Mouse (Mus musculus): ENCODE measurements around the gene Cyp3a57. TPM values are rescaled to one million over a fixed set of nuclear protein-coding genes. Genes with fewer than 3 reads are reported as not detected.
"Not testable (repeated sequence)": the region's sequence is repeated elsewhere in the genome, so short reads cannot be mapped to it uniquely, and the experiment has no call there.

The Cyp3a57 gene
- polyA plus RNA-seq, 1 experiment from 2014 or later = not detected

DNA sequence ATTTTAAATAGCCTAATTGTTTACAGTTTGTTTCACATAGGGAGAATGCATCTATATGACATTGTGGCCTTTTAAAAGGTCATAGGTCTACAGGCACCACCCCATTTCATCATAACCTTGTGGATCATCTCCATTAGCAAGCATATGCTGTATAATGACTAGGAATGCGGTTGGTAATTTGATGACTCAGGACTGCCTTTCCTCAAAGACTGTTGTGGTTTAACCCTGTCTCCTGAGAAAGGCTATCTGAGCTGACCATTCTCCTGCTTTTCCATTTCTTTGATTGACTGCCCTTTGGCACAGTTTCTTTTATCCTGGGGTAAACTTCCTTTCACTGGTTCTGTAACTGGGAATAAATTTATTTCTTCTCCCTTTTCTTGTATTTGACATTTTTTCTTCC, 8.0 kb downstream of the Cyp3a57 start:
- Histone ChIP-seq H3K4me3 (ENCODE audit: low read depth, low read length) (no peak overlapping the region), H3K4me2 (ENCODE audit: low read length) (no peak overlapping the region), H3K36me3 (ENCODE audit: control insufficient read depth, insufficient read depth, low read length) (no peaks in the 10 kb centered on the region), H3K4me1 (ENCODE audit: control insufficient read depth, insufficient read depth, low read length) (no peaks in the 10 kb centered on the region), H3K27ac (ENCODE audit: low read depth, low read length) (no peak overlapping the region), H3K27me3 (replicated peaks; ENCODE audit: control insufficient read depth, insufficient read depth, low read length) (no peaks in the 10 kb centered on the region), H3K9ac (ENCODE audit: low read length) (no peak overlapping the region), H3K9me3 (replicated peaks; ENCODE audit: control insufficient read depth, low read length) (no peaks in the 10 kb centered on the region)
- ATAC-seq (no peak), DNase-seq (ENCODE audit: low spot score) (no peak)
- WGBS = 86% methylated on average over 1 of the region's 1 CpGs

DNA sequence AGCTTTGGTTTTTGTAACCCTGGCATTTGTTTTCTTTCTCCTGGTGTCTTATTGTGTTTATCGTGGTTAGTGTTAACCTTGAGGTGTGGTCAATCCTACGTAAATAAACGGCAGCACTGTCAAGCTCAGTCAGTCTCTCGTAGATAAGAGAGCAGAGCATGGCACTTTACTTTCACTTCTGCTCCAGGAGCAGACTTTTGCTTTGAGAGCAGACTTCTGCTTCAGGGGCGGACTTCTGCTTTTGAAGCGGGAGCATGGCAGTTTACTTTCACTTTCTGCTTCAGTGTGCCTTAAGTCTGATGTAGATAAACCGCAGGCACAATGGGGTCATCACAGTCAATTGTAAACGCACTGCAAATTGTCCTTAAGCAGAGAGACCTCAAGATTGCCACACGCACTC, 70.3 kb downstream of the Cyp3a57 start:
- H3K4me3 ChIP-seq (ENCODE audit: low read depth, low read length); H3K9ac ChIP-seq (ENCODE audit: low read length); DNase-seq (ENCODE audit: low spot score); H3K4me2 ChIP-seq (ENCODE audit: low read length); H3K4me1 ChIP-seq (ENCODE audit: control insufficient read depth, insufficient read depth, low read length); H3K27ac ChIP-seq (ENCODE audit: low read depth, low read length); H3K36me3 ChIP-seq (ENCODE audit: control insufficient read depth, insufficient read depth, low read length); ATAC-seq; H3K27me3 ChIP-seq (replicated peaks; ENCODE audit: control insufficient read depth, insufficient read depth, low read length): not testable (repeated sequence)
- 88% methylated on average over 9 of the region's 9 CpGs for WGBS
- peaks cover 23% of the 10 kb centered on the region; the same call in 1 of the 2 replicates for H3K9me3 ChIP-seq (replicated peaks; ENCODE audit: control insufficient read depth, low read length)

DNA sequence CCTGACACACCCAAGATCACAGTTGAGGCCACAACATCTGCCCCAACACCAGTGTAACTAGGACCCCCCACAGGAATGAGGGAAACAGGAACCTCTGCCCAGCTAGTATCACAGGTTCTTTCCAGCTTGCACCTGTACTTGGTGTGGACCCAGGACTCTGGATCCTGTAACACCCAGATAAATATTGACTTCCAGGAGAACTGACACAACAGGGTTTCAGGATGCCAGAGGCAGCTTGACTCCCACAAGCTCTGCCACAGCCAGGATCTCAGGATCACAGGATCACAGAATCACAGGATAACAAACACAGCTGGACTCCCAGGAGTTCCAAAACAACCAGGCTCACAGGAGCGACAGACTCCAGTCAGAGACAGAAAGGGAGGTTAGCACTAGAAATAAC, 77.2 kb downstream of the Cyp3a57 start:
- Histone ChIP-seq H3K4me3 (ENCODE audit: low read depth, low read length) (no peak overlapping the region), H3K9me3 (replicated peaks; ENCODE audit: control insufficient read depth, low read length) (0 out of 2 replicates have a peak, but pooled peaks cover 5% of the 10 kb centered on the region), H3K4me1 (ENCODE audit: control insufficient read depth, insufficient read depth, low read length) (no peaks in the 10 kb centered on the region), H3K4me2 (ENCODE audit: low read length) (no peak overlapping the region), H3K36me3 (ENCODE audit: control insufficient read depth, insufficient read depth, low read length) (no peaks in the 10 kb centered on the region), H3K9ac (ENCODE audit: low read length) (no peak overlapping the region), H3K27me3 (replicated peaks; ENCODE audit: control insufficient read depth, insufficient read depth, low read length) (no peaks in the 10 kb centered on the region), H3K27ac (ENCODE audit: low read depth, low read length) (no peak overlapping the region)
- 75% methylated on average over 1 of the region's 1 CpGs for WGBS
- ATAC-seq (no peak), DNase-seq (ENCODE audit: low spot score) (no peak)

DNA sequence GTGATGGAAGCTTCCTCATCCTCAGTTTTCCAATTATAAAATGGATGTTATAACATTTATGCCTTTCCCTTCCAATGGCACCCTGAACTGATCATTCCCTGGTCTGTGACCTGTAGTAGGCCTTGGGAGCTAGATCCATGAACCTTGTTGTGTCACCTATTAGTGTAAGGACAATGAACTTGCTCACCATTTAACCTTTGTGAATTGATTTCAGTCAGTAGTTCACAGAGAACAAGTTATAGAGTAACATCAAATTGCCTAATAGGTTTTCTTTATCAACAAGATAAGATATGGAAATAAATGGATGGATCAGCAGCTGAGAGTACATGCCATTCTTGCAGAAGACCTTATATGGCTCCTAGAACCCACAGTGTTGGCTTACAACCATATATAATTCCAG, 85.9 kb downstream of the Cyp3a57 start:
- Histone ChIP-seq H3K4me2 (ENCODE audit: low read length) (no peak overlapping the region), H3K4me1 (ENCODE audit: control insufficient read depth, insufficient read depth, low read length) (no peaks in the 10 kb centered on the region), H3K4me3 (ENCODE audit: low read depth, low read length) (no peak overlapping the region), H3K27ac (ENCODE audit: low read depth, low read length) (no peak overlapping the region), H3K9ac (ENCODE audit: low read length) (no peak overlapping the region), H3K9me3 (replicated peaks; ENCODE audit: control insufficient read depth, low read length) (peaks cover 7% of the 10 kb centered on the region; the same call in 1 of the 2 replicates), H3K36me3 (ENCODE audit: control insufficient read depth, insufficient read depth, low read length) (no peaks in the 10 kb centered on the region), H3K27me3 (replicated peaks; ENCODE audit: control insufficient read depth, insufficient read depth, low read length) (no peaks in the 10 kb centered on the region)
- no peak for ATAC-seq
- no peak for DNase-seq (ENCODE audit: low spot score)

DNA sequence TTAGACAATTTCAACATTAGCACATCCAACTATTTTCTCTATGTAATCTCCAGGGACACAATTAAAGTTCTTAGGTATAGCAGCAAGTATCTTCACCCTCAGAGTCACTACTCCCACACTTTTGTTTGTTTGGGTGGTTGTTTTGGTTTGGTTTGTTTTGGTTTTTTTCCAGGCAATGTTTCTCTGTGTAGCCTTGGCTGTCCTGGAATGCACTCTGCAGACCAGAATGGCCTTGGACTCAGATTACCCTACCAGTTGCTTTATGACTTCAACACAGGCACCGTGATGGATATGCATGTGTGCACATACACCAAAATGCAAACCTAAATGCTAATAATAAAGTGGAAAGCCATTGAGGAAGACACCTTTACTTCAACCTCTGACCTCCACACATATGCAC, 88.6 kb downstream of the Cyp3a57 start:
- Histone ChIP-seq H3K9me3 (replicated peaks; ENCODE audit: control insufficient read depth, low read length) (peaks cover 9% of the 10 kb centered on the region; the same call in 1 of the 2 replicates), H3K4me1 (ENCODE audit: control insufficient read depth, insufficient read depth, low read length) (no peaks in the 10 kb centered on the region), H3K36me3 (ENCODE audit: control insufficient read depth, insufficient read depth, low read length) (no peaks in the 10 kb centered on the region), H3K4me3 (ENCODE audit: low read depth, low read length) (no peak overlapping the region), H3K4me2 (ENCODE audit: low read length) (no peak overlapping the region), H3K27me3 (replicated peaks; ENCODE audit: control insufficient read depth, insufficient read depth, low read length) (no peaks in the 10 kb centered on the region), H3K27ac (ENCODE audit: low read depth, low read length) (no peak overlapping the region), H3K9ac (ENCODE audit: low read length) (no peak overlapping the region)
- DNase-seq (ENCODE audit: low spot score) = no peak
- WGBS = 77% methylated on average over 1 of the region's 1 CpGs
- ATAC-seq = no peak

Other genes with a start within 250 kb of the Cyp3a57 start
- 48.8 and 50.3 TPM in 2 replicates for gene Arpc1b, start 231.1 kb upstream of the Cyp3a57 start, polyA plus RNA-seq (2014; fragmentation: Nextera tagmentation; extraction: Ambion mirVana)
- gene Pdap1, start 205.0 kb upstream of the Cyp3a57 start, polyA plus RNA-seq (2014; fragmentation: Nextera tagmentation; extraction: Ambion mirVana) = 98.8 and 102 TPM in 2 replicates
- gene Bud31, start 204.9 kb upstream of the Cyp3a57 start, polyA plus RNA-seq (2014; fragmentation: Nextera tagmentation; extraction: Ambion mirVana) = 226 and 245 TPM in 2 replicates
- gene Ptcd1, start 178.2 kb upstream of the Cyp3a57 start, polyA plus RNA-seq (2014; fragmentation: Nextera tagmentation; extraction: Ambion mirVana) = 16.8 and 21.6 TPM in 2 replicates
- gene Cpsf4, start 178.1 kb upstream of the Cyp3a57 start, polyA plus RNA-seq (2014; fragmentation: Nextera tagmentation; extraction: Ambion mirVana) = 28.9 and 31.1 TPM in 2 replicates
- 513 and 604 TPM in 2 replicates for gene Atp5j2, start 153.2 kb upstream of the Cyp3a57 start, polyA plus RNA-seq (2014; fragmentation: Nextera tagmentation; extraction: Ambion mirVana)
- 14.9 and 16.4 TPM in 2 replicates for gene Zkscan14, start 143.4 kb upstream of the Cyp3a57 start, polyA plus RNA-seq (2014; fragmentation: Nextera tagmentation; extraction: Ambion mirVana)
- gene Zkscan5, start 140.7 kb upstream of the Cyp3a57 start, polyA plus RNA-seq (2014; fragmentation: Nextera tagmentation; extraction: Ambion mirVana) = 17.7 and 17.8 TPM in 2 replicates
- 42.8 and 45.7 TPM in 2 replicates for gene Zfp655, start 113.6 kb upstream of the Cyp3a57 start, polyA plus RNA-seq (2014; fragmentation: Nextera tagmentation; extraction: Ambion mirVana)
- gene Zscan25, start 64.8 kb upstream of the Cyp3a57 start, polyA plus RNA-seq (2014; fragmentation: Nextera tagmentation; extraction: Ambion mirVana) = 0.98 and 1.6 TPM in 2 replicates
- gene Cyp3a16, start 124.4 kb downstream of the Cyp3a57 start, polyA plus RNA-seq (2014; fragmentation: Nextera tagmentation; extraction: Ambion mirVana) = not detected in 2 replicates
- not detected in 2 replicates for gene Cyp3a41b, start 239.5 kb downstream of the Cyp3a57 start, polyA plus RNA-seq (2014; fragmentation: Nextera tagmentation; extraction: Ambion mirVana)

All from forebrain, embryonic 14.5 days (tissue).